Mouse (Mus musculus) heart, postnatal 14 days (tissue): ENCODE results near the gene Hspa1l. TPM values are rescaled to one million over a fixed set of nuclear protein-coding genes. Genes with fewer than 3 reads are reported as not detected.
"Not testable (repeated sequence)": the region's sequence is repeated elsewhere in the genome, so short reads cannot be mapped to it uniquely, and the experiment has no call there.

Experiments
- DNase-seq, 2 experiments: peaks; one replicate each; pipeline ENCODE4 v3.0.0; 2021 to 2022
- intact Hi-C: fragments of 180-260 bp; cut with DNase I; formaldehyde crosslinking; loops from one replicate; pipeline ENCODE4 v1.15.1; 2025
- long read RNA-seq, 2 experiments: library from polyadenylated mRNA; stranded (forward); transcript quantifications; one replicate each; pipeline ENCODE4 v2.0.0; 2021
- total RNA-seq, 2 experiments: library from RNA; stranded (reverse); gene quantifications; 2 replicates each; pipeline ENCODE4 v1.2.3; 2021

The Hspa1l gene
- 1 to 10 TPM; 2.7 to 4.7 TPM for total RNA-seq
- long read RNA-seq, experiment 1, partial matches to known transcripts = 2 of 3 reads
- long read RNA-seq, experiment 1, other reads (novel, unspliced or antisense) = 0 of 3 reads
- long read RNA-seq, experiment 2, partial matches to known transcripts = 0 of 3 reads
- long read RNA-seq, experiment 2, other reads (novel, unspliced or antisense) = 0 of 3 reads

DNA sequence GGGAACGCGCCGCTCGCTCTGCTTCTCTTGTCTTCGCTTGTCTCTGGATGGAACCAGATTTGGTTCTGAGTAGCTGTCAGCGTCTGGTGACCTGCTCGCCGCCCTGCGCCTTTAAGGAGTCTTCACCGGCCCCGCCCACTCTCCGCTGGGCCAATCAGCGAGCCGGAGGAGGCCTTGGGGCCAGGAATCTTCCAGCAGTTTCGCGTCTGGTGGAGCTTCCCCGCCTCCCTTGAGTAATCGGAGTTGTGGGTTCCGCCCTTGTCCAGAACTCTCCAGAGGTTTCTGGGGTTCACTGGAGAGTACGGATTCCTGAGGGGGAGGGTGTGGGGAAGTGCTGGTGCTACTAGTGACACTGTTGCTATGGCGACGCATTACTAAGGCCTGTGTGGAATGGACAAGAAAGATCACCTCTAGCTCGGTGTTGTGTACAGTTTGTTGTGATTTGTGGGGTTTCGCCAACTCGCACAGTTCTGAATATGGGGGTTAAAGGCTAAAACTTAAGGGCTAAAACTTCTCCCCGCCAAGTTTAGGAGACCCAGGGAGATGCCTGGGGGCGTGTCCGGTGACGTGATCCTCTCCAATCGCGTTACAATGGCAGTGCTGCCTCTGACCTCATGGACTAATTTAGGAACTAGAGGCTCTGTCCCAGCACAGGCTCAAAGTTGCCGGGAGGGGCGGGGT is at the start of gene Hspa1l, which contains the start of gene Hspa1a:
Hspa1l (plus strand) TSS at position 635 of the 681 bp plus-strand sequence.
Hspa1a (minus strand) TSS at position 88 of the 681 bp plus-strand sequence.
- peak; percentile 79 to 85 for DNase-seq
- intact Hi-C loops = not testable (repeated sequence)

- DNase-seq = no peak
- intact Hi-C loops = loop anchor here (5.0 kb wide), 1 partner anchor 56 kb away; no protein-coding TSS in a partner anchor
Measured at GRCm38 (mm10) chr17:34922939-34923338, 49.6 kb upstream of the Hspa1l start.

- intact Hi-C loops = loop anchor here (5.0 kb wide), 1 partner anchor 57 kb away; no protein-coding TSS in a partner anchor
- no peak for DNase-seq
Measured at GRCm38 (mm10) chr17:34924258-34924657, 48.2 kb upstream of the Hspa1l start.

- intact Hi-C loops = no loop called here
- no peak for DNase-seq
Measured at GRCm38 (mm10) chr17:34927306-34928019, 45.0 kb upstream of the Hspa1l start.

DNA sequence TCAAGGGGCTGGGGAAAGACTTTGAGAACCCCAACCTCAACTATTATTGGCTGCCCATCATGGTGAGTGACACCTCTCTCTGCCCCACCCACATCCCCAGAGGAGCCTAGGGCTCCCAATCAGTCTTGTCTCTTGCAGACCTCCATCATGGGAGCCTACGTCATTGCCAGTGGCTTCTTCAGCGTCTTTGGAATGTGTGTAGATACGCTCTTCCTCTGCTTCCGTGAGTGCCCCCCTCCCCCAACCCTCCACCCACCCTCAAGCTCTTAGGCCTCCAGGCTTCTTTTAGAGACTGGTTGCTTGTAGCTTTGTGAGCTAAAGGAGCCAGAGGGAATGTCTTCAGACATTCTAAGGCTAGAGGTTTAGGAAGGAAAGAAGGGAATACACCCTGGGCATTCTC is 43.7 kb upstream of the Hspa1l start:
- no peak for DNase-seq
- intact Hi-C loops = no loop called here

DNA sequence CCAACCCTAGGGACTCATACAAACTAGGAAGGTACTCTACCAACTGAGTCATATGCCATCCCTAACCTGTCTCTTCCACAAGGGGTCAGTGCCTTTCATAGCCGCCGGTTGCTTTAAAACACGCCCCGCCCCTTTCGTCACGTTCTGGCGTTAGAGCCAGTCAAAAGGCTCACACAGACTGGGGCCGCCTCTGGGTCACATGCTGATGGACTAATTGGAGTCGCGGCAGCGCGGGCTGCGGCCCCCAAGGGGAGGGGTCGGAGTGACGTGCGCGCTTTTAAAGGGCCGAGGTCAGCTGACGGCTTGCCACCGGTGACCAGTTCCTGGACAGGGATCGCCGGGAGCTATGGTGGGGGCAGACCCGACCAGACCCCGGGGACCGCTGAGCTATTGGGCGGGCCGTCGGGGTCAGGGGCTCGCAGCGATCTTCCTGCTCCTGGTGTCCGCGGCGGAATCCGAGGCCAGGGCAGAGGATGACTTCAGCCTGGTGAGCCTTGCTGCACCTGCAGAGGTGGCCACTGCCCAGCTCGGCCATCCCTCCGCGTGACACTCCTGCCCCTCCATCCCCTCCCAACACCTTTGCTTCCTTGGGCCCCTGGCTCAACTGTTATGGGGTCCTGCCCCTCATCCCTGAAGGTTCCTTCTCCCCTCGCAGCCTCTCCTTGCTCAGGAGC is 41.3 kb upstream of the Hspa1l start, which contains the start of gene Neu1:
Neu1 (plus strand) TSS at position 193 of the 674 bp plus-strand sequence.
- intact Hi-C loops = no loop called here
- peak; percentile 97 to 99 for DNase-seq

DNA sequence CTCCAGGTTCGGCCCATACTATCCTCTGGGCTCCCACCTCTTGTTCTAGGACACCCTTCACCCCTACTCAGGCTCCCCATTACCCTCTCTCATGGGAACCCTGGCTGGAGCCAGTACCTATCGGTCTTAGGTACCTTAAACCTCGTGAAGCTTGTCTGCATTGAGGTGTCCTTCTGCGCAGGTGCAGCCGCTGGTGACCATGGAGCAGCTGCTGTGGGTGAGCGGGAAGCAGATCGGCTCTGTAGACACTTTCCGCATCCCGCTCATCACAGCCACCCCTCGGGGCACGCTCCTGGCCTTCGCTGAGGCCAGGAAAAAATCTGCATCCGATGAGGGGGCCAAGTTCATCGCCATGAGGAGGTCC is 40.8 kb upstream of the Hspa1l start:
- DNase-seq = peak in 1 of 2 experiments; percentile 27
- intact Hi-C loops = loop anchor here (2.0 kb wide), 1 partner anchor 15 kb away; no protein-coding TSS in a partner anchor

- intact Hi-C loops = loop anchor here (2.0 kb wide), 1 partner anchor 15 kb away; no protein-coding TSS in a partner anchor
- DNase-seq = no peak
Measured at GRCm38 (mm10) chr17:34932287-34932686, 40.2 kb upstream of the Hspa1l start.

GRCm38 (mm10) chr17:34934031-34934430 is 38.5 kb upstream of the Hspa1l start:
- no peak for DNase-seq
- intact Hi-C loops = no loop called here

- intact Hi-C loops = no loop called here
- peak in 1 of 2 experiments; percentile 37 for DNase-seq
Measured at GRCm38 (mm10) chr17:34934830-34935229, 37.7 kb upstream of the Hspa1l start.

GRCm38 (mm10) chr17:34937960-34938505 is 34.5 kb upstream of the Hspa1l start:
- intact Hi-C loops = no loop called here
- DNase-seq = no peak

DNA sequence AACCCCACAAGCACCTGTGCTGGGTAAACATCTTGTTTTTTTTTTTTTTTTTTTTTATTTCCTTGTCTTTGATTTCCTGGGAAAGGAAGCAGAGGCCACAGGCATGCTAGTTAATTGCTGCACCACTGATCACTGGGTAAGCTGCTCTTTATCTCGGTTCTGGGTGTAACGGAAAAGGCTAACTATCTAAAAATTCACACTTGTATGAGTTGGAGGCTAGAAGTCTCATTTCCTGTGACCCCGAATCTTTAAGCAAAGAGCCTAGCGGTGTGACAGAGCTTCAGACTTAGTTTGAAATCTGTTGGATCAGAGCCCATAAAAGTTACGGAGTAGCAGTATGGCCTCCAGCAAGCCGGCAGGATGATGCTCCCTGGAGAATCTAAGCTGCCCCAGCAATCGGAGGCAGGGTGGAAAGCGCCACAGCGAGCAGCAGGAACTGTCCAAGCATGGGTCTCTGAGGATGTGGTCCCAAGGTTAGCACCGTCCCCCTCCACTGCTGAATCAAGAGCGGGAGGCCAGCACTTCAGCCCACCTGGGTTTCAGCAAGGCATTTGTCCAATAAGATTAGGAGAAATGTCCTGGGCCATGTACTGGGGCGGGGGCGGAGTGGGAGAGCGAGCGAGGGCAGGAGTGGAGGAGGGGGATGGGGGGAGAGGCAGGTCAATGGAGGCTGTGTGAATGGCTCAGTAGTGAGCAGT is 31.0 kb upstream of the Hspa1l start:
- DNase-seq = peak; percentile 20 to 48
- intact Hi-C loops = loop anchor here (10.0 kb wide), 1 partner anchor 87 kb away; the partner anchor contains the start of genes Nelfe and Skiv2l

- intact Hi-C loops = loop anchor here (10.0 kb wide), 1 partner anchor 88 kb away; the partner anchor contains the start of genes Nelfe and Skiv2l
Measured at GRCm38 (mm10) chr17:34943128-34943815, 29.2 kb upstream of the Hspa1l start.

GRCm38 (mm10) chr17:34944362-34944761 is 28.1 kb upstream of the Hspa1l start:
- intact Hi-C loops = loop anchor here (10.0 kb wide), 1 partner anchor 90 kb away; the partner anchor contains the start of genes Nelfe and Skiv2l
- no peak for DNase-seq

More at GRCm38 (mm10) chr17:34943128-34943815, 29.2 kb upstream of the Hspa1l start:
- no peak for DNase-seq

DNA sequence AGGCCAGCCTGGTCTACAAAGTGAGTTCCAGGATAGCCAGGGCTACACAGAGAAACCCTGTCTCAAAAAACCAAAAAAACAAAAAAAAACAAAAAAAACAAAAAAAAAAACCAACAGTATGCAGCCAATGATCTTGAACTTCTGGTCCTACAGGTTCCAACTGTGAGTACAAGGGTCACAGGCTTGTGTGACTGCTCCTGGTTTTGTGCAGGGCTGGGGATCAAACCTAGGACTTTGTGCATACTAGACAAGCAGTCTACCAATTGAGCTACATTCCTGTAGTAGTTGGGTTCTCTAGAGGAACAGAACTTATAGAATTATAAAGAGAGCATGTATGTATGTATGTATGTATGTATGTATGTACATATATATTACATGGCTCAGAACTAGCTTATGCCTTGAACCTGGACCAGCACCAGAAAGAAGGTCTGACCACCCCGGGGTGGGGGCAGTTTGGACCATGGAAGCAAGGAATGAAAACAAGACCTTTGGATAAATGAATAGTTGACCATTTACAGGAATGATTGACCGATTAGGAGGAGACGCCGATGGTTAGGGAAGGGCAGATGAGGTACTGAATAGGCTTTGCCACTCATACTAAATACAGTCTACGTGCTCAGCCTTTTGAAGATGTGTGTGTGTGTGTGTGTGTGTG is 25.9 kb upstream of the Hspa1l start:
- intact Hi-C loops = loop anchor here (2.0 to 10.0 kb wide), 2 partner anchors 14 to 92 kb away; partner anchors contain the start of genes Nelfe and Skiv2l

GRCm38 (mm10) chr17:34947606-34948005 is 24.9 kb upstream of the Hspa1l start:
- intact Hi-C loops = loop anchor here (2.0 to 10.0 kb wide), 2 partner anchors 15 to 93 kb away; partner anchors contain the start of genes Nelfe and Skiv2l

More for the DNA sequence above, 25.9 kb upstream of the Hspa1l start:
- no peak for DNase-seq

DNA sequence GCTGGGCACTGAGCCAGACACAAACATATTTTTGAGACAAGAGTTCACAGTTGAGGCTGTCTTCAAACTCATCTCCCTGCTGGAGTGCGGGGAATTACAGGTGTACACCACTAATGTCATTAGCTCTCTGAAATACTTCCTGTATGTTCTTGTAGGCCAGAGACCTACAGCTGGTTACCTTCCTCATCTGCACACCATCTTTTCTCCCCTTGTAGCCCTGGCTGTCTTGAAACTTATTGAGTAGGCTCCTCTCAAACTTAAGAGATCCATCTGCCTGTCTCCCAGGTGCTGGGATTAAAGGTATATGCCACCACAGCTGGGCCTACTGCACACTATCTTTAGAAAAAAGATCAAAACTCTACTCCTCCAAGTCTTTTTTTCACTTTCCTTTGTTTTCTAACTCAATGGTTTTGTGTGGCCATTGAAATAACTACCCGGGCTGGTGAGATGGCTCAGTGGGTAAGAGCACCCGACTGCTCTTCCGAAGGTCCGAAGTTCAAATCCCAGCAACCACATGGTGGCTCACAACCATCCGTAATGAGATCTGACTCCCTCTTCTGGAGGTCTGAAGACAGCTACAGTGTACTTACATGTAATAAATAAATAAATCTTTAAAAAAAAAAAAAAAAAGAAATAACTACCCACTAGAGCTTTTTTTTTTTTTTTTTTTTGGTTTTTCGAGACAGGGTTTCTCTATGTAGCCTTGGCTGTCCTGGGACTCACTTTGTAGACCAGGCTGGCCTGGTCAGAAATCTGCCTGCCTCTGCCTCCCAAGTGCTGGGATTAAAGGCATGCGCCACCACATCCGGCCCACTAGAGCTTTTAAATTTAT is 23.6 kb upstream of the Hspa1l start:
- intact Hi-C loops = loop anchor here (10.0 kb wide), 1 partner anchor 94 kb away; the partner anchor contains the start of genes Nelfe and Skiv2l
- DNase-seq = not testable (repeated sequence)

More at GRCm38 (mm10) chr17:34947606-34948005, 24.9 kb upstream of the Hspa1l start:
- no peak for DNase-seq
